Mouse (Mus musculus) layer of hippocampus, adult 11-12 months (tissue): ENCODE data around the gene Wasf2.

ENCODE experiments used
- DNase-seq: peaks from one replicate; pipeline ENCODE4 v3.0.0; 2022; ENCODE audit warnings: low spot score

The Wasf2 gene

GRCm38 (mm10) chr4:133240490-133240921, 110.2 kb downstream of the Wasf2 start, which contains the start of gene Map3k6:
Gene Map3k6 (plus strand): TSS chr4:133240818.
- DNase-seq: no peak

GRCm38 (mm10) chr4:133240934-133241908, 110.9 kb downstream of the Wasf2 start:
- peak; percentile 88 for DNase-seq

DNA sequence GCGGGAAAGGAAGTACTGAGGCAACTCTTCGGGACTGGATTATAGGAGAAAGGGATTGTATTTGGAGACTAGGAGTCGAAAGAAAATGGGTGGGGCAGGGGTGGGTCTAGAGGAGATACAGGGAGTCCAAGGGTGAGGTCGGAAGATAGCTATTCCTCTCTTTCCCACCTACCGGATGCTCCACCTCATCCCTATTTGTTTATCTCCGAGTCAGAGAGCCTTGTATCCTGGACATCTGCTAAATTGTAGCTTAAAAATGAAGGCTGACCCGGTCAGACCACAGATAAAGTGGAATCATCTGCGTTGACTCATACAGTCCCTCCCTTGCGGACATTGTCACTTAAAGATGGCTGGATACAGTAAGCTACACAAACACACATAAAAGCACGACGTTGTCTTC, 111.6 kb downstream of the Wasf2 start:
- DNase-seq: no peak

GRCm38 (mm10) chr4:133242710-133243109, 112.4 kb downstream of the Wasf2 start:
- DNase-seq: no peak

DNA sequence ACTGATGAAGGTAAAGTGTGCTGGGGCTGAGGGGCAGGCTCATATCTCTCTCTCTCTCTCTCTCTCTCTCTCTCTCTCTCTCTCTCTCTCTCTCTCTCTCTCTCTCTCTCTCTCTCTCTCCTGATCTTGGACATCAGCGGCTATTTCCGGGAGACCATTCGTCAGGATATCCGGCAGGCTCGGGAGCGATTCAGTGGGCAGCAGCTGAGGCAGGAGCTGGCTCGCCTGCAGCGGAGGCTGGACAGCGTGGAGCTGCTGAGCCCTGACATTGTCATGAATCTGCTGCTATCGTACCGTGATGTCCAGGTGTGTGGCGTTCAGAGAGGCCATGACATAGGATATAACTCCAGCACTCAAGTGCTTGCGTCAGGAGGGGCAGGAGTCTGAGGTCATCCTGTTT, 113.2 kb downstream of the Wasf2 start:
- no peak for DNase-seq

DNA sequence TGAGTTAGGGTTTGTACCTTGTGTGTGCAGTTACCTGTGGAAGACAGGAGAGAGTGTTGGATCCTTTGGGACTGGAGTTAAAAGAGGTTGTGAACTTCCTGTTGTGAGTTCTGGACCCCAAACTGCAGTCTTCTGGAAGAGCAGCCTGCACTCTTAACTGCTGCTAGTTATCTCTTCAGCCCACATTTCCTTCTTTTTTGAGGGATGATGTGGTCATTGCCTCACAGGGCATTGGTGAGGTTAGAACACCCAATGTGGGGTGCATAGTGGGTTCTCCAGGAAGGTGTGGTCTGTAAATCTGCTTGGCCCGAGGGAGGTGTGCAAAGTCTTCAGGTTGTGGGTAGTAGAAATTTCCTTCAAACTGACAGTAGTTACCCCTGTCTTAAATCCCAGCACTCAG, 114.0 kb downstream of the Wasf2 start:
- DNase-seq: no peak

DNA sequence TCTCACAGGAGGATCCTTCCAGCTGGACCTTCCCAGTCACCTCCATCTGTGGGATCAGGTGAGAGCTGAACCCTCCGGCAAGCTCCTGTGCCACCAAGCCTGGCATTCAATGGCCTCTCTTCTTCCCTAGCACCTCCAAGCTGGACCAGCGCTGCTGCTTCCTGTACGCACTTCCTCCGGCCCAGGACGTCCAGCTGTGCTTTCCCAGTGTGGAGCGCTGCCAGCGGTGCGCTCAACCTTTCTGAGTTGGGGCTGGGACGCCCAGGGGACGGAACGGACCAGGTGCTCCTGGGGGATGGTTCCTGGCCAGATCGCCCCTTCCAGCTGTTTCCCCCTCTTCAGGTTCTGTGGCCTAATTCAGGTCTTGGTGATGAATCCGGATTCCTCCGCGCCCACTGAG, 116.8 kb downstream of the Wasf2 start:
- no peak for DNase-seq

DNA sequence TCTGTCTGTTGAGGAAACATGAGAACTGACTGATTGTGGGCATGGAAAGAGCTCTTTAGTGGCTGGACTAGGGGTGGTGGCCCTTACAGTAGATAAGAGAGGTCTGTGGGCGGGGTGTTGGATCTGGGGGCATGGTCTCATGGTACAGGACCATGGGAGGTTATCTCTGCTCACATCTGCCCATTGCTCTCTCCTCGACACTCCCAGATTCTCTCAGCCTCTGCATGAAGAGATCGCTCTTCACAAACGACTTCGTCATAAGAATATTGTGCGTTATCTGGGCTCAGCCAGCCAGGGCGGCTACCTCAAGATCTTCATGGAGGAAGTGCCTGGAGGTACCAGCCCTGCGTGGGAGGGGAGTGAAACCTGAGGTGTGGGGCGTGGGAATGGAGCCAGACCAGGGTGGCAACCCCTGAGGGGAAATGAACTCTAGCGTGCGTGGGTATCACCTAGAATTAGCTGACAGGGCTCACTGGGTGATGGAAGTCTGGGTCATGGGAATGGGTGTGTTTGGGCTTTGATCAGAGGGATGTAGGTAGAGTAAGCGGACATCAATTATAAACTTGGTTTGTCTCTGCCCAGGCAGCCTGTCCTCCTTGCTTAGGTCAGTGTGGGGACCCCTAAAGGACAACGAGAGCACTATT, 117.6 kb downstream of the Wasf2 start:
- DNase-seq: no peak
